In genomic region chr1:165810633-165811032, GRCm38 (mm10) we compare ENCODE assay signal across 26 mouse cellular contexts. TPM values are rescaled to one million over a fixed set of nuclear protein-coding genes. Genes with fewer than 3 reads are reported as not detected.
A peak's percentile ranks its signal among the peaks of the same experiment; 100 is the strongest.
DNase-seq lines count a peak whose midpoint lies in the region; ATAC-seq and TF ChIP-seq lines count a peak whose summit lies in the region.
"Had no signal": no experiment of that assay in that cellular context is flagged by ENCODE, and none has a peak within 500 bp of the region (broad histone marks: within the 10 kb centered on the region; RNA-seq: fewer than 3 reads in every experiment).

No protein-coding gene starts in this region.

- no peaks in the 10 kb centered on the region for H3K27me3 ChIP-seq in thymus, adult 2 months (ENCODE audit: control insufficient read depth, insufficient read depth, low read length)
- H3K27me3 ChIP-seq in midbrain, embryonic 15.5 days (replicated peaks) = peaks cover 6% of the 10 kb centered on the region
- H3K27me3 ChIP-seq: intestine, embryonic 15.5 days had no signal

- DNase-seq in thymus, adult 2 months = no peak
- no peak for DNase-seq in thymus, postnatal 0 days (ENCODE audit: low spot score)
- peak; percentile 36 for DNase-seq in T-cell, adult 2 months (ENCODE audit: low spot score)
- DNase-seq in liver = no peak
- DNase-seq: adrenal gland, postnatal 10 days; adrenal gland, postnatal 36 days; B cell, adult 2 months; cerebellum, adult 18-20 months; cerebellum, adult 9-10 months; cerebellum, postnatal 14 days; gastrocnemius, postnatal 10 days; gastrocnemius, postnatal 36 days; heart, adult 2 months; heart, postnatal 14 days; heart, postnatal 4 days had no signal

- peak overlapping the region; percentile 85; the same call in 1 of the 2 replicates for H3K27ac ChIP-seq in thymus, adult 2 months (ENCODE audit: control insufficient read depth, insufficient read depth, low read length)
- no peak overlapping the region for H3K27ac ChIP-seq in midbrain, embryonic 15.5 days
- H3K27ac ChIP-seq: forebrain, embryonic 10.5 days; forebrain, embryonic 13.5 days; heart, adult 2 months; heart, embryonic 10.5 days; heart, embryonic 13.5 days; hindbrain, embryonic 14.5 days; hindbrain, postnatal 0 days; intestine, embryonic 15.5 days had no signal

- H3K36me3 ChIP-seq in thymus, adult 2 months (ENCODE audit: control insufficient read depth, insufficient read depth, low read length) = peaks cover 8% of the 10 kb centered on the region
- H3K36me3 ChIP-seq in midbrain, embryonic 15.5 days (replicated peaks) = no peaks in the 10 kb centered on the region
- H3K36me3 ChIP-seq: forebrain, embryonic 10.5 days; G1E; heart, embryonic 10.5 days; heart, embryonic 13.5 days; intestine, embryonic 15.5 days had no signal

- ATAC-seq in inflammation-experienced regulatory T-cells, adult 6 months = peak; percentile 47
- ATAC-seq in midbrain, embryonic 15.5 days (replicated peaks) = no peak
- ATAC-seq: forebrain, embryonic 13.5 days; forebrain, embryonic 16.5 days; hindbrain, postnatal 0 days; intestine, embryonic 15.5 days had no signal

- no peak overlapping the region for H3K9ac ChIP-seq in midbrain, embryonic 15.5 days
- H3K9ac ChIP-seq: forebrain, embryonic 13.5 days; heart, embryonic 13.5 days; hindbrain, embryonic 14.5 days; intestine, embryonic 15.5 days had no signal

- no peak overlapping the region for H3K4me2 ChIP-seq in midbrain, embryonic 15.5 days
- H3K4me2 ChIP-seq: forebrain, embryonic 13.5 days; heart, embryonic 13.5 days; hindbrain, embryonic 14.5 days; intestine, embryonic 15.5 days had no signal

- peaks cover 71% of the 10 kb centered on the region for H3K4me1 ChIP-seq in thymus, adult 2 months (replicated peaks; ENCODE audit: control insufficient read depth, insufficient read depth, low read length)
- peaks cover 18% of the 10 kb centered on the region for H3K4me1 ChIP-seq in midbrain, embryonic 15.5 days

- WGBS in thymus, adult 2 months = 15% methylated on average over 2 of the region's 2 CpGs
- 78% methylated on average over 2 of the region's 2 CpGs for WGBS in midbrain, embryonic 15.5 days

- no peak overlapping the region for H3K4me3 ChIP-seq in thymus, adult 2 months (ENCODE audit: control insufficient read depth, insufficient read depth, low read length)
- no peak overlapping the region for H3K4me3 ChIP-seq in midbrain, embryonic 15.5 days
- H3K4me3 ChIP-seq: forebrain, embryonic 10.5 days; forebrain, embryonic 13.5 days; heart, adult 2 months; heart, embryonic 10.5 days; heart, embryonic 13.5 days; intestine, embryonic 15.5 days had no signal

- TF ChIP-seq POLR2A in thymus, adult 2 months (IDR thresholded peaks at IDR 0.05; ENCODE audit: control insufficient read depth, extremely low read depth, insufficient read depth, low read length, poor library complexity) = no peak

- no peaks in the 10 kb centered on the region for H3K9me3 ChIP-seq in midbrain, embryonic 15.5 days
- H3K9me3 ChIP-seq: forebrain, embryonic 10.5 days; forebrain, embryonic 13.5 days; G1E; heart, embryonic 10.5 days; heart, embryonic 13.5 days; intestine, embryonic 15.5 days had no signal

- TF ChIP-seq CTCF in thymus, adult 2 months (IDR thresholded peaks at IDR 0.05; ENCODE audit: borderline replicate concordance, control insufficient read depth, extremely low read depth, insufficient read depth, low read length, poor library complexity) = no peak

RNA-seq across cellular contexts. Expression of gene Cd247, which starts 22.2 kb away (rescaled TPM):
- 559 and 663 TPM in 2 replicates for polyA plus RNA-seq in thymus, adult 2 months (2012; rRNA removed)
- polyA plus RNA-seq in thymus, postnatal 0 days (2015; fragmentation: Nextera tagmentation; extraction: Ambion mirVana) = 282 TPM in 2 replicates
- 100 to 1,000 TPM; 373 to 445 (median 435) TPM for polyA plus RNA-seq in inflammation-experienced regulatory T-cells, adult 6 months (2017; shearing (Covaris generic))
- 1.1 and 1.2 TPM in 2 replicates for polyA plus RNA-seq in midbrain, embryonic 15.5 days (2015; fragmentation: Nextera tagmentation; extraction: Ambion mirVana)

RNA-seq across cellular contexts. Expression of gene Creg1, which starts 47.1 kb away (rescaled TPM):
- 37.5 and 43.2 TPM in 2 replicates for polyA plus RNA-seq in thymus, adult 2 months (2012; rRNA removed)
- polyA plus RNA-seq in thymus, postnatal 0 days (2015; fragmentation: Nextera tagmentation; extraction: Ambion mirVana) = 70.5 and 73.3 TPM in 2 replicates
- 10 to 100 TPM; 15.6 to 20.4 (median 17.6) TPM for polyA plus RNA-seq in inflammation-experienced regulatory T-cells, adult 6 months (2017; shearing (Covaris generic))
- 29.3 and 31.6 TPM in 2 replicates for polyA plus RNA-seq in midbrain, embryonic 15.5 days (2015; fragmentation: Nextera tagmentation; extraction: Ambion mirVana)

Comparison
In these comparisons a context has a peak if more than half of its experiments do, and no peak if none do; other contexts are left out.
1. RNA of gene Cd247, which starts 22.2 kb away (polyA plus RNA-seq): 559 to 663 TPM in thymus, adult 2 months, 373 to 445 TPM in inflammation-experienced regulatory T-cells, adult 6 months and 282 TPM in thymus, postnatal 0 days; 1.1 to 1.2 TPM in midbrain, embryonic 15.5 days; every median in the first group is over 100 times any median in the second.